Mouse (Mus musculus) lung, embryonic 15.5 days (tissue): ENCODE measurements around the gene Ttc21b. TPM values are rescaled to one million over a fixed set of nuclear protein-coding genes. Genes with fewer than 3 reads are reported as not detected.
A peak's percentile ranks its signal among the peaks of the same experiment; 100 is the strongest.

Experiments used
- ATAC-seq: fragments of 200-750 bp; cut with Nextera tagmentation; 2 replicates; pipeline ENCODE4 v1.8.0; 2017; ENCODE audit warnings: moderate number of reproducible peaks, borderline replicate concordance; ENCODE audit not compliant: low FRiP score, low TSS enrichment; ENCODE audit errors: extremely low read depth
- H3K27ac ChIP-seq: fragments of 300-500 bp; sonication (generic); 2 replicates; pipeline ENCODE4 v1.5.1; 2015; ENCODE audit warnings: moderate library complexity, mild to moderate bottlenecking, inconsistent platforms
- H3K27me3 ChIP-seq: fragments of 300-500 bp; sonication (generic); 2 replicates; pipeline ENCODE4 v1.6.1; 2015; ENCODE audit warnings: inconsistent platforms
- H3K36me3 ChIP-seq: fragments of 300-500 bp; sonication (generic); 2 replicates; pipeline ENCODE4 v1.6.1; 2015; ENCODE audit warnings: inconsistent platforms
- H3K4me1 ChIP-seq: fragments of 300-500 bp; sonication (generic); 2 replicates; pipeline ENCODE4 v1.6.1; 2015; ENCODE audit warnings: inconsistent platforms
- H3K4me2 ChIP-seq: fragments of 300-500 bp; sonication (generic); 2 replicates; pipeline ENCODE4 v1.6.1; 2015; ENCODE audit warnings: inconsistent platforms, mild to moderate bottlenecking, moderate library complexity
- H3K4me3 ChIP-seq: fragments of 300-500 bp; sonication (generic); 2 replicates; pipeline ENCODE4 v1.5.1; 2015; ENCODE audit warnings: mild to moderate bottlenecking, inconsistent platforms
- H3K9ac ChIP-seq: fragments of 300-500 bp; sonication (generic); 2 replicates; pipeline ENCODE4 v1.6.1; 2015; ENCODE audit warnings: inconsistent platforms
- H3K9me3 ChIP-seq: fragments of 300-500 bp; sonication (generic); 2 replicates; pipeline ENCODE4 v1.6.1; 2016; ENCODE audit warnings: inconsistent platforms
- WGBS: fragments of 180-500 bp; shearing (Covaris S2); methylation state at CpG from one replicate; pipeline ENCODE4 v1.1.7; 2015; 5-methylcytosine and 5-hydroxymethylcytosine counted together
- polyA plus RNA-seq: library from polyadenylated mRNA; unstranded; fragments of >200 nt; fragmentation: Nextera tagmentation; extraction: Ambion mirVana; gene quantifications from 2 replicates; pipeline ENCODE4 v1.2.1, GENCODE M21; 2015

The Ttc21b gene
- polyA plus RNA-seq = 12.6 and 13.3 TPM in 2 replicates

GRCm38 (mm10) chr2:66256220-66257131, at the start of gene Ttc21b:
Ttc21b (minus strand) TSS chr2:66256617.
- Histone ChIP-seq H3K4me2 (peak within 1 kb of the TSS; percentile 71), H3K27me3 (no peaks in the 10 kb centered on the region), H3K4me3 (peak within 1 kb of the TSS; percentile 88), H3K9ac (peak within 1 kb of the TSS; percentile 53), H3K4me1 (peaks cover 8% of the 10 kb centered on the region), H3K27ac (peak within 1 kb of the TSS; percentile 62), H3K9me3 (no peaks in the 10 kb centered on the region), H3K36me3 (no peaks in the 10 kb centered on the region)
- peak; percentile 99 for ATAC-seq
- WGBS = under 1% methylated on average over 56 of the region's 56 CpGs

- Histone ChIP-seq H3K36me3 (no peaks in the 10 kb centered on the region), H3K9me3 (no peaks in the 10 kb centered on the region), H3K27ac (no peak overlapping the region), H3K4me2 (peak overlapping the region; percentile 2; the same call in 1 of the 2 replicates), H3K4me3 (no peak overlapping the region), H3K27me3 (no peaks in the 10 kb centered on the region), H3K9ac (no peak overlapping the region), H3K4me1 (no peaks in the 10 kb centered on the region)
- WGBS = 33% methylated on average over 3 of the region's 3 CpGs
- ATAC-seq = peak; percentile 52; the same call in 1 of the 2 replicates
Measured at GRCm38 (mm10) chr2:66272551-66272950, 16.1 kb upstream of the Ttc21b start.

DNA sequence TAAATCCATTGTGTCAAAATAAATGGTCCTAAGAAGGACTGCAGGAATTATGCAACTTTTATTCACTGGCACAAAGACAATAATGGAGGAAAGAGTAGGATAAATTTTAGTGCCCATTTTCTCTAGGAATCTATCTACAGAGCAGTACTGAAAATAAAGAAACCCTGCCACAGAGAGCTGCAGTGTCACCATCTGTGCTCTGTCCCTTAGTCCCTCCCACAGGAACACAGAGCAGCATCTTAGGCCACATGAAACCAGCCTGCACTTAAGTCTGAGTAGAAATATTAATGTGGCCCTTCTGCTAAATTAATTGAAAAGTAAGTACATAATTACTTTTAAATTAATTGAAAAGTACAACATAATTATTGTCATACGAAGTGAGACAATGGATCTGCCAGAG, 12.4 kb downstream of the Ttc21b start:
- Histone ChIP-seq H3K27me3 (no peaks in the 10 kb centered on the region), H3K4me3 (no peak overlapping the region), H3K36me3 (peaks cover 13% of the 10 kb centered on the region; the same call in 1 of the 2 replicates), H3K4me1 (no peaks in the 10 kb centered on the region), H3K27ac (no peak overlapping the region), H3K4me2 (no peak overlapping the region), H3K9ac (no peak overlapping the region), H3K9me3 (no peaks in the 10 kb centered on the region)
- 91% methylated on average over 1 of the region's 1 CpGs for WGBS
- ATAC-seq = no peak

DNA sequence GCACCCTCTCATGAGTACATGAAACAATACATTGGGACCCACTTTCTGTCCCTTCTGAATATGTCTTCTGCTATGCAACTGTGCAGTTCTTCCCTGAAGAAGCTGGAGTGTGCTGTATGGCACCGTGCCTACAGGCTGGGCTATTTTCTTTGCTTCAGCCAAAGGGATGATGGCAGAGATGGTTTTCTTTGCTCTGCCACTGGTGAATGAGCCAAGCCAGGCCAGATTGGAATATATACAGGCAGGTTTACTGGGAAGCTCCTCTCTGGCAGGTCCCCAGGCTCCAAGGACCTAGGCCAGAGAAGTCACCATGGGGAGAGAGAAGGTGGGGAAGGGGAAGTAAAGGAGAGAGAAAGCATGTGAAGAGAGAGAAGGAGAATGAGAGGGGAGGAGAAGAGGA, 16.1 kb downstream of the Ttc21b start:
- Histone ChIP-seq H3K4me3 (no peak overlapping the region), H3K4me2 (no peak overlapping the region), H3K9ac (no peak overlapping the region), H3K4me1 (no peaks in the 10 kb centered on the region), H3K27me3 (no peaks in the 10 kb centered on the region), H3K9me3 (no peaks in the 10 kb centered on the region), H3K36me3 (peaks cover 9% of the 10 kb centered on the region), H3K27ac (no peak overlapping the region)
- WGBS = 90% methylated on average over 1 of the region's 1 CpGs
- no peak for ATAC-seq

DNA sequence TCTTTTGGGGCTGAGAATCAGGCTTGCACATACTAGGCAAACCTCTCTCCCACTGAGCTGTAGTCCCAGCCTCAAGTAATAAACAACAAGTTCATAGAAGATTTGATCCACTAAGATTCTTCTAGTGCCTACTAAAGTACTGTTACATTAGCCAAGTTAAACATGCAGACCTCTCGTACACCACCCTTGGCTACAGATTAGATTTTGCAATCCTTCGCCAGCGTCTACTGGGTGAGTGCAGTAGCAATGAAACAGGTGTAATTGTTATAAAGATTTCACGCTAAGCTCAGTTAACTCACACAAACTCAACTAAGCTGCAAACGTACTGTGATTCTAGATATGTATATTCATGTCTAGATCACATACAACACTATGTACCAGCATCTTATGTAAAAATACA, 17.5 kb downstream of the Ttc21b start:
- H3K4me3 ChIP-seq = no peak overlapping the region
- no peak overlapping the region for H3K9ac ChIP-seq
- no peaks in the 10 kb centered on the region for H3K4me1 ChIP-seq
- ATAC-seq = no peak
- H3K36me3 ChIP-seq = peaks cover 10% of the 10 kb centered on the region
- 80% methylated on average over 5 of the region's 5 CpGs for WGBS
- no peak overlapping the region for H3K27ac ChIP-seq
- H3K4me2 ChIP-seq = no peak overlapping the region
- H3K9me3 ChIP-seq = no peaks in the 10 kb centered on the region
- no peaks in the 10 kb centered on the region for H3K27me3 ChIP-seq

DNA sequence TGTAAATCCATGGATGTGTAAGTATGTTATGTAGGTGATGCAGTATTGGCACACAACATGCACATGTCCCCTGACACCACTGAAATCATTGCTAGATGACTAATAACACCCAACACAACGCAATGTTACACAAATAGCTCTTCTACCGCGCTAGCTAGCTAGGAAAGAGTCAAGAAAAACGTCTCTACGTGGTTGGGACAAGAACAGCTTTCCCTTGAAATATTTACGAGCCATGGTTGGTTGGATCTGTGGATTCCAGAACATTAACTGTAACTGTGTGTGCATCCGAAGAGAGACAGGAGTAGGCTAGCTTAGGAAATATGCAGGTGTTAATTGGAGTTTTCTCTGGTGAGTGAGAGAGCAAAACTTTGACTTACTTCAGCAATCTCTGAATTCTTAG, 35.5 kb downstream of the Ttc21b start:
- Histone ChIP-seq H3K36me3 (peaks cover 13% of the 10 kb centered on the region; the same call in 1 of the 2 replicates), H3K4me3 (no peak overlapping the region), H3K9ac (no peak overlapping the region), H3K27me3 (no peaks in the 10 kb centered on the region), H3K4me2 (no peak overlapping the region), H3K4me1 (no peaks in the 10 kb centered on the region), H3K27ac (no peak overlapping the region), H3K9me3 (no peaks in the 10 kb centered on the region)
- 90% methylated on average over 7 of the region's 7 CpGs for WGBS
- ATAC-seq = no peak

- 49% methylated on average over 10 of the region's 10 CpGs for WGBS
- no peak overlapping the region for H3K4me3 ChIP-seq
- no peaks in the 10 kb centered on the region for H3K27me3 ChIP-seq
- no peaks in the 10 kb centered on the region for H3K9me3 ChIP-seq
- H3K27ac ChIP-seq = no peak overlapping the region
- peaks cover 26% of the 10 kb centered on the region for H3K36me3 ChIP-seq
- H3K4me1 ChIP-seq = no peaks in the 10 kb centered on the region
- H3K4me2 ChIP-seq = no peak overlapping the region
- no peak overlapping the region for H3K9ac ChIP-seq
- ATAC-seq = peak; percentile 67; the same call in 1 of the 2 replicates
Measured at GRCm38 (mm10) chr2:66209875-66210274, 46.5 kb downstream of the Ttc21b start.

DNA sequence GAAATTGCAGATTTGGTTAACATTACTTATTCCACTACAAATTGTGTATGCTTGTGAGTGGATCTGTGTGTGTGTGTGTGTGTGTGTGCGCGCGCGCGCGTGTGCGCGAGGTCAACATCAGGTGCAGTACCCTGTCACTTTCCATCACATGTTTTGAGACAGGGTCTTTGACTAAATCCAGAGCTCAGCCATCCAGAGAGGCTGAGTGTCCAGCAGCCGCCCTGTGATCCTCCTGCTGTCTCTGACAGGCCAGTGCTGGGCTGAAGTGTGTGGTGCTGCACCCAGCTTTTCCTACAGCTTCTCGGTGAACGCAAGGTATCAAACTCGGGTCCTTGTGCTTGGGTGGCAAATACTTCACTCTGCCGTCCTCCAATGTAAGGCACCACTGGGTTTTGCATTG, 47.1 kb downstream of the Ttc21b start:
- H3K4me2 ChIP-seq = no peak overlapping the region
- no peaks in the 10 kb centered on the region for H3K4me1 ChIP-seq
- no peaks in the 10 kb centered on the region for H3K27me3 ChIP-seq
- ATAC-seq = no peak
- peaks cover 22% of the 10 kb centered on the region for H3K36me3 ChIP-seq
- WGBS = 88% methylated on average over 13 of the region's 13 CpGs
- no peaks in the 10 kb centered on the region for H3K9me3 ChIP-seq
- no peak overlapping the region for H3K27ac ChIP-seq
- no peak overlapping the region for H3K9ac ChIP-seq
- no peak overlapping the region for H3K4me3 ChIP-seq

- no peak overlapping the region for H3K27ac ChIP-seq
- H3K27me3 ChIP-seq = no peaks in the 10 kb centered on the region
- no peaks in the 10 kb centered on the region for H3K4me1 ChIP-seq
- H3K4me2 ChIP-seq = no peak overlapping the region
- H3K9me3 ChIP-seq = no peaks in the 10 kb centered on the region
- no peak overlapping the region for H3K4me3 ChIP-seq
- no peak for ATAC-seq
- H3K36me3 ChIP-seq = peaks cover 22% of the 10 kb centered on the region
- WGBS = 81% methylated on average over 2 of the region's 2 CpGs
- H3K9ac ChIP-seq = no peak overlapping the region
Measured at GRCm38 (mm10) chr2:66206796-66207195, 49.6 kb downstream of the Ttc21b start.

DNA sequence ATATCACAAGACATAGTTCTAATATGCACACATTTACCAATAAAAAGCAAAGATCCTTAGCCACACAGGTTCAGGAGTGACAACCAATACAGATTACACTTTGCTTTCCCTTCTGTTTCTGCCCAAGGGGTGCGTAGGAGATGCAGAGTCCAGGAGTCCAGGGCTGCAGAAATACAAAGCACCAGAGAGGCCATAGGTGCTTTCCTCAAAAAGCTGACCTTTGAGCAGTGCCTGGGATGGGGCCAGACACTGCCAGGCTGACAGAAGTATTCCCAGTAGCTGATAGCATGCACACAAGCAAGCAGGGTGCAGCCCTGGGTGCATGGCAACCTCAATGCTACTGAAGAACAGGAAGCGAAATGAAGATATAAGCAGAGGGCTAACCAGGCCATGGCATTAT, 52.2 kb downstream of the Ttc21b start:
- H3K4me1 ChIP-seq = no peaks in the 10 kb centered on the region
- H3K27me3 ChIP-seq = no peaks in the 10 kb centered on the region
- H3K27ac ChIP-seq = no peak overlapping the region
- WGBS = 89% methylated on average over 2 of the region's 2 CpGs
- H3K9ac ChIP-seq = no peak overlapping the region
- no peak for ATAC-seq
- peaks cover 20% of the 10 kb centered on the region for H3K36me3 ChIP-seq
- no peaks in the 10 kb centered on the region for H3K9me3 ChIP-seq
- no peak overlapping the region for H3K4me2 ChIP-seq
- no peak overlapping the region for H3K4me3 ChIP-seq

DNA sequence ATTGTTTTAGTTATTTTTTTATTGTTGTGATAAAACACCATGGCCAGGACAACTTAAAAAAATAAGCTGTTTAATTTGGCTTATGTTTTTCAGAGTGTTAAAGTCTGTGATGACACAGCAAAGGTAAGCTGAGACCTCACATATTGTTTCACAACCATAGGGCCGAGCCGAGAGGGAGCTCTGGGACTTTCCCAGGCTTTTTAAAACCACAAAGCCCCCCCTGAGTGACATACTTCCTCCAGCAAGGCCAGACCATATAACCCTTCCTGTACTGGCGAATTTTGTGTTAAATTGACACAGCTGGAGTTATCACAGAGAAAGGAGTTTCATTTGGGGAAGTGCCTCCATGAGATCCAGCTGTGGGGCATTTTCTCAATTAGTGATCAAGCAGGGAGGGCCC, 56.2 kb downstream of the Ttc21b start:
- Histone ChIP-seq H3K4me2 (no peak overlapping the region), H3K9me3 (no peaks in the 10 kb centered on the region), H3K27me3 (no peaks in the 10 kb centered on the region), H3K9ac (no peak overlapping the region), H3K27ac (no peak overlapping the region), H3K4me3 (no peak overlapping the region), H3K36me3 (peaks cover 6% of the 10 kb centered on the region; the same call in 1 of the 2 replicates), H3K4me1 (no peaks in the 10 kb centered on the region)
- 67% methylated on average over 3 of the region's 3 CpGs for WGBS
- ATAC-seq = no peak

DNA sequence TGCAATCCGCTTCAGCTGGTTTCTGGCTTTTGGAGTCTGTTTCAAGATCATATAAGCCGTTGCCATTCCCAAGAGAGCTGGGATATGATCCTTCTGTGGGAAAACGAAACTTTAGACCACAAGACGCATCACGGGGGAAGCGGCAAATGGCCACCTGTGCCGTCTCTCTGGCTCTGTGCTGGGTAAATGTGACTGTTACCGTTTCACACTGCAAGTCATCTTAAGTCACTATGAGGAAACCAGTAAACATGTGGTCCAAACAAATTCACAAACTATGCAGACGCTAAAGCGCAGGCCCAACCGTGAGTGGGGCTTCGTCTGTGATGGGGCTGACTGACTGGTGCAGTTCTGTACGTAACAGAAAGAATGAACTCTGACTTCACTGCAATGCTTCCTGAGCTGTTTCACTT, 64.7 kb downstream of the Ttc21b start:
- no peak overlapping the region for H3K27ac ChIP-seq
- H3K27me3 ChIP-seq = no peaks in the 10 kb centered on the region
- peaks cover 9% of the 10 kb centered on the region; the same call in 1 of the 2 replicates for H3K36me3 ChIP-seq
- H3K9me3 ChIP-seq = no peaks in the 10 kb centered on the region
- no peaks in the 10 kb centered on the region for H3K4me1 ChIP-seq
- no peak overlapping the region for H3K4me3 ChIP-seq
- H3K4me2 ChIP-seq = no peak overlapping the region
- 86% methylated on average over 13 of the region's 13 CpGs for WGBS
- ATAC-seq = no peak
- H3K9ac ChIP-seq = no peak overlapping the region
